Mouse (Mus musculus) limb, embryonic 13.5 days (tissue): ENCODE results near the gene 3110009E18Rik. TPM values are rescaled to one million over a fixed set of nuclear protein-coding genes. Genes with fewer than 3 reads are reported as not detected.

Source experiments
- ATAC-seq: fragments of 200-750 bp; cut with Nextera tagmentation; 2 replicates; pipeline ENCODE4 v1.8.0; 2017; ENCODE audit warnings: low read depth, moderate number of reproducible peaks, moderate TSS enrichment; ENCODE audit not compliant: low FRiP score
- H3K27ac ChIP-seq: fragments of 300-500 bp; sonication (generic); 2 replicates; pipeline ENCODE4 v1.5.1; 2015; ENCODE audit warnings: inconsistent platforms, mild to moderate bottlenecking, moderate library complexity
- H3K27me3 ChIP-seq: fragments of 300-500 bp; sonication (generic); 2 replicates; pipeline ENCODE4 v1.6.1; 2015; ENCODE audit warnings: mild to moderate bottlenecking, inconsistent platforms
- H3K36me3 ChIP-seq: fragments of 300-500 bp; sonication (generic); 2 replicates; pipeline ENCODE4 v1.6.1; 2015; ENCODE audit warnings: inconsistent platforms, mild to moderate bottlenecking, moderate library complexity
- H3K4me1 ChIP-seq: fragments of 300-500 bp; sonication (generic); 2 replicates; pipeline ENCODE4 v1.6.1; 2015; ENCODE audit warnings: inconsistent platforms
- H3K4me2 ChIP-seq: fragments of 300-500 bp; sonication (generic); replicated peaks from 2 replicates; pipeline ENCODE4 v1.6.1; 2015; ENCODE audit warnings: inconsistent platforms, mild to moderate bottlenecking, moderate library complexity
- H3K4me3 ChIP-seq: fragments of 300-500 bp; sonication (generic); 2 replicates; pipeline ENCODE4 v1.5.1; 2015; ENCODE audit warnings: moderate library complexity, mild to moderate bottlenecking, inconsistent platforms
- H3K9ac ChIP-seq: fragments of 300-500 bp; sonication (generic); 2 replicates; pipeline ENCODE4 v1.6.1; 2015; ENCODE audit warnings: mild to moderate bottlenecking, inconsistent platforms
- H3K9me3 ChIP-seq: fragments of 300-500 bp; sonication (generic); 2 replicates; pipeline ENCODE4 v1.6.1; 2016; ENCODE audit warnings: inconsistent platforms
- WGBS: fragments of 180-500 bp; shearing (Covaris S2); methylation state at CpG from one replicate; pipeline ENCODE4 v1.1.7; 2015; 5-methylcytosine and 5-hydroxymethylcytosine counted together
- polyA plus RNA-seq: library from polyadenylated mRNA; unstranded; fragments of >200 nt; fragmentation: Nextera tagmentation; extraction: Ambion mirVana; gene quantifications from 2 replicates; pipeline ENCODE4 v1.2.1, GENCODE M21; 2015

Gene 3110009E18Rik
- polyA plus RNA-seq, 1 experiment from 2014 or later: 18.9 TPM

DNA sequence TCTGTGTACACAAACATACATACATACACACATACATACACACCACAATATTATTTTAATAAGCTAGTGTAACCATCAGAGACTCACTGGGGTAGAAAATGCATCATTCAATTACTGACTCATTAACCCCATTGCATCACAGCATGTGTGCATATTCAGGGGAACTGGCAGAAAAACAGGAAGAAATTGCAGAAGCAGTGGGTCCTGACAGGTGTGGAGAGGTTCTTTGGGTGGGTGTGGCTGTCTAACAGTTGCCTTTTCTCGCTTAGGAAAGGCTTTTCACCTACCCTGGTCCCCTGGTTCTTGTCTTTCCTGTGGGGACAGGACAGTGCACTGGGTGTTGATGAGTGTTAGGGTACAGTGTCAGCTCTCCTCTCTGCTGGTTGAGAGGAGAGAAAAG lies 41.6 kb downstream of the 3110009E18Rik start:
- Histone ChIP-seq H3K9ac (no peak overlapping the region), H3K36me3 (no peaks in the 10 kb centered on the region), H3K9me3 (peaks cover 4% of the 10 kb centered on the region; the same call in 1 of the 2 replicates), H3K4me2 (no peak overlapping the region), H3K4me1 (peaks cover 7% of the 10 kb centered on the region), H3K27ac (no peak overlapping the region), H3K27me3 (no peaks in the 10 kb centered on the region), H3K4me3 (no peak overlapping the region)
- 75% methylated on average over 1 of the region's 1 CpGs for WGBS
- ATAC-seq: no peak

DNA sequence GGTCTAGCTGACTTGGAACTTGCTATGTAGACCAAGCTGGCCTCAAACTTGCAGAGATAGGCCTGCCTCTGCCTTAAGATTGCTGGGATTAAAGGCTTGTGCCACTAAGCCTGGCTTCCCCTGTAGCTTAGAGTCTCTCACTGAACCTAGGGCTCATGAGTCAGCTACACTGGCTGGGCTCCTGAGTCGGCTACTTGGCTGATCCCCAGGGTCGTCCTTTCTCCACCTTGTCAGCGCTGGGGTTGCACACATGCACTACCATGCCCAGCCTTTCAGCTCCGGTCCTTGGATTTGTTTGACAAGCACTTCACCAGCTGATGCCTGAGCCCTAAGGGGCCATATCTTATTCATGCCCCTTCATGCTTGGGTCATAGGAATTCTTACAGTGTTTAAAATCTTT lies 47.0 kb downstream of the 3110009E18Rik start:
- Histone ChIP-seq H3K36me3 (no peaks in the 10 kb centered on the region), H3K4me2 (no peak overlapping the region), H3K4me3 (no peak overlapping the region), H3K27ac (no peak overlapping the region), H3K9ac (no peak overlapping the region), H3K4me1 (no peaks in the 10 kb centered on the region), H3K27me3 (no peaks in the 10 kb centered on the region), H3K9me3 (peaks cover 2% of the 10 kb centered on the region; the same call in 1 of the 2 replicates)
- 58% methylated on average over 4 of the region's 4 CpGs for WGBS
- no peak for ATAC-seq

DNA sequence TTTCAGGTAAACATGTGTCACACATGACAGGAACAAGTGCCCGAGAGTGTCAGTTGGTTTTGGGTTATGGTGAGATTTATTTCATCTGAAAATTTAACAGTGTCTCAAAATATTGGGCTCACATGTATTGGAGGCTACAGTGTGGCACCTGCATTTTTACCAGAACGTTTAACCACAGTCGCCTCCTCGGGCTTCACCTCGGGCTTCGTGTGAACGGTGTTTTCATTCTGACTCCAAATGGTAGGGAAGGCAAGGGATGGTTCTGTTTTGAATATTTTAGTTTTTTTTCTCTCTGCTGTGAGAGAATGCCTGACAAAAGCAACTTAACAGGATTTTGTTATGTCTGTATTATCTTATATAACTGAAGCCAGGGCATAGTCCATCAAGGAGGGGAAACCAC lies 47.7 kb downstream of the 3110009E18Rik start:
- Histone ChIP-seq H3K36me3 (no peaks in the 10 kb centered on the region), H3K4me2 (no peak overlapping the region), H3K9ac (no peak overlapping the region), H3K4me1 (no peaks in the 10 kb centered on the region), H3K9me3 (no peaks in the 10 kb centered on the region), H3K27ac (no peak overlapping the region), H3K4me3 (no peak overlapping the region), H3K27me3 (no peaks in the 10 kb centered on the region)
- ATAC-seq: no peak
- 83% methylated on average over 7 of the region's 7 CpGs for WGBS

DNA sequence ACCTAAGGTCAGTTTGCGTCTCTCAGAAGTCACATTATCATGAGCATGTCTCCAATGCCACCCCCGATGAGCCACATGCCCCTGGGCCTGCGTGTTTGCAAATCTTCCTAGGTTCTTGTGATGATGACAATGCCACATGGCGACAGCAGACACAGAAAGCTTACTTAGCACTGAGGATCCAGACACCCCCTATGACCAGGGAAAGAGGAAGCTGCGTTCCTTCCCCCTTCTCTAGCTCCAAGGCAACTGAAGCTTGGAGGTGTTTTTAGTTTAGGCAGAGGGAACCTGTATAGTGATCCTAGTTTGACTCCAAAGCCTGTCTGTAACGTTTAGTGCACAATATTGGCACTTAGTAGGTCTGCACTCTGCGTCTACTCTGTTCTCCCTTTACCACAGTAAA lies 49.3 kb downstream of the 3110009E18Rik start:
- Histone ChIP-seq H3K4me2 (no peak overlapping the region), H3K27me3 (no peaks in the 10 kb centered on the region), H3K9ac (no peak overlapping the region), H3K4me3 (no peak overlapping the region), H3K27ac (no peak overlapping the region), H3K4me1 (no peaks in the 10 kb centered on the region), H3K9me3 (no peaks in the 10 kb centered on the region), H3K36me3 (no peaks in the 10 kb centered on the region)
- ATAC-seq: no peak
- WGBS: 80% methylated on average over 7 of the region's 7 CpGs

DNA sequence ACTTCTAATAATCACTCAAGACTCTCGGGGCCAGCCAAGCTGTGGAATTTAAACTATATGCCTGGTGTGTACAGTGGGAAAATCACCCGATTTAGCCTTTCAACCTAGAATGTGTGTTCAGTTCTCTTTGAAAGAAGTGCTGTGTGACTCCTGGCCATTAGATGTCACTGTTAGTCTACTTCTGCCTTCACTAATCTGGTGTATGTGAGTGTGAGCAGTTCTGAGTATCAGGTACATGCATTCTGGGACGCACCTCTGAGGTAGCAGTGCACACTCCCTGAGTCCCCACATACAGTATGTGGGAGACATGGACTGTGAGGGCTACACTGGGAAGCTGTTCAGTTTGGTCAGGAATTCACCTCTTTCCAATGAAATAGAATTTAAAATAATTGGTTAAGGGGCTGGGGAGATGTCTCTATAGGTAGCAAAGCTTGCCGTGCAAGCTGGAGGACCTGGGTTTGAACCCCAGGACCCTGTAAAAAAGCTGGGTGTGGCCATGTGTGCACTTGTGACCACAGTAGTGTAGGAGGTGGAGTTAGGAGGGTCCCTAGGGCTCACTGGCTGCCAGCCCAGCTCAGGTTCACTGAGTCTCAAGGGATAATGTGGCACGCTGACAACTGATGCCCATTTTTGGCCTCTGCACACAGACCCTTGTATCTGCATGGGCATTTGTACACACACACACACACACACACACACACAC lies 51.0 kb downstream of the 3110009E18Rik start:
- ATAC-seq: peak; percentile 44; the same call in 1 of the 2 replicates

DNA sequence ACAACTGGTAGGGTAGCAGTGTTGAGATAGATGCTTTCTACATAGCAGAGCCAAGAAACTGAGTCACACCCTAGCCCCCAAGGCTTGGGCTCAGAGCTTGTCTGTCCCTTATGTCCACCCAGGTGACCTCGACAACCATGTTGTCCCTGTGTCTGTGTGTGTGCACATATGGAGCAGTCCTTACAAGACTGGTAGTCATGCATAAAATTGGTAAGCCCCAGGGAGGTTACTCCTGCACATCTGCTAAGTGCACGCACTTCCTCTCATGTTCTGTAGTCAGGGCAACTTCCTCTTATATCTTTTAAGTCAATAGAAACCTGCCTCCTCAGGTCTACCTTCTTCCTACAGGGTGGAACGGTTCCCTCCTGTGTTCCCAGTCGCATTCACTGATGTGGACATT lies 54.0 kb downstream of the 3110009E18Rik start:
- no peak overlapping the region for H3K9ac ChIP-seq
- no peak for ATAC-seq
- H3K27ac ChIP-seq: no peak overlapping the region
- H3K36me3 ChIP-seq: no peaks in the 10 kb centered on the region
- H3K9me3 ChIP-seq: no peaks in the 10 kb centered on the region
- 87% methylated on average over 4 of the region's 4 CpGs for WGBS
- H3K27me3 ChIP-seq: no peaks in the 10 kb centered on the region
- no peak overlapping the region for H3K4me2 ChIP-seq
- no peak overlapping the region for H3K4me3 ChIP-seq
- H3K4me1 ChIP-seq: peaks cover 9% of the 10 kb centered on the region

More for the DNA sequence above, 51.0 kb downstream of the 3110009E18Rik start:
- Histone ChIP-seq H3K4me2 (no peak overlapping the region), H3K27me3 (no peaks in the 10 kb centered on the region), H3K27ac (no peak overlapping the region), H3K4me1 (peaks cover 9% of the 10 kb centered on the region), H3K36me3 (no peaks in the 10 kb centered on the region), H3K4me3 (no peak overlapping the region), H3K9ac (no peak overlapping the region), H3K9me3 (no peaks in the 10 kb centered on the region)
- WGBS: 50% methylated on average over 5 of the region's 5 CpGs

DNA sequence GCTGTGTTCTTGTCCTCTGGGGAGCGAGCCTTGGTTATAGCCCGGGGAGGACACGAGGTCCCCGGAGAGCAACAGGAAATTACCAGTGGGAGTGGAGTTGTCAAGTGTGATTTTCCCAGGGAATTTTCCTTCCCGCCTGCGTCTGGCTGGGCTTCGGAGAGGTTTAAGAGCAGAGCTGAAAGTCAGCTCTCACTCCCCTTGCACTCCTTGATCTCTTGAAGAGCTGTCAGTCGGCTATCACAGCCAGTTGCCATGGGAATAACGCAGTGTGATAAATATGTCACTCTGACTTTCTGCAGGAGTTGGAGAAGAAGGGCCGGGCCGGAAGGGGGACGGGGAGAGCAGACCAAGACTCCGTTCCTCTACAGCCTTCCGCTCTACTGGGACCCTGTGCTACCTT lies 55.3 kb downstream of the 3110009E18Rik start:
- Histone ChIP-seq H3K9ac (no peak overlapping the region), H3K27ac (no peak overlapping the region), H3K9me3 (no peaks in the 10 kb centered on the region), H3K4me3 (no peak overlapping the region), H3K4me2 (no peak overlapping the region; the same call in 1 of the 2 replicates), H3K27me3 (no peaks in the 10 kb centered on the region), H3K4me1 (peaks cover 9% of the 10 kb centered on the region), H3K36me3 (no peaks in the 10 kb centered on the region)
- 10% methylated on average over 14 of the region's 14 CpGs for WGBS
- no peak for ATAC-seq

DNA sequence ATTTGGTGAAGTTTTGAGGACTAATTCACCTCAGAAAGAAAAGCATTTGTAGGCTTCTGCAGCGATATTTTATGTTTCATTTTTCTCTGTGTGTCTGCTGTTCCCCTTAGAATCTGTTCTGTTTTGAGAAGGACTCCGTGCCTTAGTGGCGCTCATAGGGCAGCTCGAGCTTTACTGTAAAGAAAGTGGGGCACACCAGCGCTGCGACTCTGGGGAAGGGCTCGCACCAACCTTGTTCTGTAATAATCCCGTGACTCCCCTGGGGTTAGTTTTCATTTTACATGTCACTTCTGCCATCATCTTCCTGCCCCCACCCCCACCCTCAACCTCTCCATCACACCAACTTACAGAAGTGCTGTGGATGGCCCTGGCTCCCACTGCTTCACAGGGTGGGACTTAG lies 56.2 kb downstream of the 3110009E18Rik start:
- Histone ChIP-seq H3K4me3 (no peak overlapping the region), H3K9ac (no peak overlapping the region), H3K27me3 (no peaks in the 10 kb centered on the region), H3K9me3 (no peaks in the 10 kb centered on the region), H3K36me3 (no peaks in the 10 kb centered on the region), H3K4me1 (peaks cover 9% of the 10 kb centered on the region), H3K4me2 (no peak overlapping the region), H3K27ac (no peak overlapping the region)
- WGBS: 89% methylated on average over 8 of the region's 8 CpGs
- ATAC-seq: no peak

DNA sequence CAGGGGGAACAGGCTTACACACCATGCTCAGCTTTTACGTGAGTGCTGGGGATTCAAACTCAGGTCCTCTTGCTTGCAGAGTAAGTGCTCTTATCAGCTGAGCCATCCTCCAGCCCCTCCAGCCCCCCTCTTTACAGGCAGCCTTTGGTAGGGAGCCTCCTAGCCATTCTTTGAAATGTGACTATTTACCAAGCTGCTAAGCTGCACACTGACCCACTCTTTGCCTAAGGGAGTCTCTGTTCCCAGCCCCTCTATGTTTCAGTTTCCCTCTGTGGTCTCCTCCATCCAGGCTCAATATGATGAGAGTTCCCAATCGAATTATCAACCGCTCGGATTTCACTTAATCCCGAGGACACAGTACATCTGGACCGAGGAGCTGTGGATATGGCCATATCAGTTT lies 65.2 kb downstream of the 3110009E18Rik start:
- ATAC-seq: no peak
- Histone ChIP-seq H3K4me3 (no peak overlapping the region), H3K9me3 (no peaks in the 10 kb centered on the region), H3K27ac (no peak overlapping the region), H3K27me3 (no peaks in the 10 kb centered on the region), H3K4me1 (no peaks in the 10 kb centered on the region), H3K4me2 (no peak overlapping the region), H3K9ac (no peak overlapping the region), H3K36me3 (no peaks in the 10 kb centered on the region)
- 55% methylated on average over 6 of the region's 6 CpGs for WGBS

DNA sequence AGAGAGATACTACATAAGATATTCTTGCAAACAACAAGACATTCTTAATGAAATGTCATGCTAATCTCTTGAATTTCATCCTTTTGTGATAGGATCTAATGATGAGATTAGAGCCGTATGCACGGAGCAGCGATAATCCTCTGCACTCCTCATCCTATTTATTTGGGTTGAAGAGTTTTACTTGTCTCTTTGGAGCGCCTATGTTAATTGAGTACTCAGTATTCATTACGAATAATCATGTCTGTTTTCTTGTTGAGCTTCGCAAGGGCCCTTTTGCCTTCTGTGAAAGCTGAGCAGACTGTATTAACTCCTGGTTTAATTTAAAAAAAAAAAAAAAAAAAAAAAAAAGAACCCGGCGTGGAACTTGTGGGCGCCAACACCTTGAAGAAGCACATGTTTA lies 65.7 kb downstream of the 3110009E18Rik start:
- Histone ChIP-seq H3K9ac (no peak overlapping the region), H3K36me3 (no peaks in the 10 kb centered on the region), H3K27ac (no peak overlapping the region), H3K4me3 (no peak overlapping the region), H3K4me2 (no peak overlapping the region), H3K9me3 (no peaks in the 10 kb centered on the region), H3K4me1 (no peaks in the 10 kb centered on the region), H3K27me3 (no peaks in the 10 kb centered on the region)
- no peak for ATAC-seq
- 65% methylated on average over 9 of the region's 9 CpGs for WGBS

DNA sequence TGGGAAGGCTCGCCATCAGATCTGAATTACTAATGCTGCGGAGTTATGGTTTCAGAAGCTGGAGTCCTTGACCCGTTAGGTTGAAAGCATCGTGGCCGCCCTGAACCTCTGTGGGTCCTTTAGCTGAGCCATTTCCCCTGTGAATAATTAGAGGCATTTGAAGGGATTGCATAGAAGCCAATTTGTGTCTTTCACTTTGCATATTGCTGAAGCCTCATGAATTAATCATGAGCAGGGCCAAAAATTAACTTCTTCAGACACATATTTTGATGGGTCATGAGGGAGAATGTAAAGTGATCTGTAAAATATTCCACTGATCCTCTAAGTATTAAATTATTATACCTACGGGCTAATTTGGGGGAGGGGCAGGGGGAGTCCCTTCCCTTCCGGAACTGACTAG lies 66.1 kb downstream of the 3110009E18Rik start:
- no peak for ATAC-seq
- Histone ChIP-seq H3K9ac (no peak overlapping the region), H3K9me3 (no peaks in the 10 kb centered on the region), H3K27me3 (no peaks in the 10 kb centered on the region), H3K36me3 (no peaks in the 10 kb centered on the region), H3K4me2 (no peak overlapping the region), H3K27ac (no peak overlapping the region), H3K4me3 (no peak overlapping the region), H3K4me1 (no peaks in the 10 kb centered on the region)
- WGBS: 69% methylated on average over 7 of the region's 7 CpGs

DNA sequence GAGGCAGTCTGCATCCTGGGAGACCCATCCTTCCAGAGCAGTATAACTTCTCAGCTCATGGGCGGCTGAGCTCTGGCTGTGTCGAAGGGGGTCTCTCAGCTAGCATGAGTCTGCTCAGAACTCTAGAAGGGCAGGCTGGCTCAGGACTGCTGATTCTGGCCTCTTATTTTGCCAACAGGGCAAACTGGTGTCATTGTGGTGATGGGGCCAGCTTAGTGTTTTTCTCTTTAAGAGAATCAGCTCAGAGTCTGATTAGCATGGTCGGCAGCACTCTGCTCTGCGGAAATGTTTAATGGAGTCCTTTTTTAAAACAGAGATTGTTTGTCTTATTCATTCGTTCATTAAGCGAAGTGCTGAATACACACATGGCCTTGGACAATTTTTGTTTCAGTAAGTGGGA lies 68.2 kb downstream of the 3110009E18Rik start:
- Histone ChIP-seq H3K9me3 (no peaks in the 10 kb centered on the region), H3K4me1 (no peaks in the 10 kb centered on the region), H3K4me2 (no peak overlapping the region), H3K27me3 (no peaks in the 10 kb centered on the region), H3K4me3 (no peak overlapping the region), H3K27ac (no peak overlapping the region), H3K9ac (no peak overlapping the region), H3K36me3 (no peaks in the 10 kb centered on the region)
- 82% methylated on average over 6 of the region's 6 CpGs for WGBS
- no peak for ATAC-seq

DNA sequence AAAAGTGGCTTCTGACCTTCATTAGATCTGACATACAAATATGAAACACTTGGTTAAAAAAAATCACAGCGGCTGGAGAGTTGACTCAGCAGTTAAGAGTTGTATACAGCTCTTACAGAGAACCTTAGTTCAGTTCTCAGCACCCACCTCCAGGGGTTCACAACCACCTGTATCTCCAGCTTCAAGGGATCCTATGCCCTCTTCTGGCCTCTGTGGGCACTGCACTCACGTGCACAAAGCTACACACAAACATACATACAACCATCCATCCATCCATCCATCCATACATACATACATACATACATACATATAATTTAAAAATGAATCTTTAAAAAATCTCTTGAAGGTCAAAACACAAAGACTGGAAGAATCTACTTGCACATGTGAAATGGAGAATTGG lies 69.3 kb downstream of the 3110009E18Rik start:
- 90% methylated on average over 2 of the region's 2 CpGs for WGBS
- Histone ChIP-seq H3K9ac (no peak overlapping the region), H3K27ac (no peak overlapping the region), H3K4me2 (no peak overlapping the region), H3K4me1 (no peaks in the 10 kb centered on the region), H3K27me3 (no peaks in the 10 kb centered on the region), H3K9me3 (no peaks in the 10 kb centered on the region), H3K36me3 (no peaks in the 10 kb centered on the region), H3K4me3 (no peak overlapping the region)
- ATAC-seq: no peak
